Mouse (Mus musculus): ENCODE data around the gene Nrg3. TPM values are rescaled to one million over a fixed set of nuclear protein-coding genes. Genes with fewer than 3 reads are reported as not detected.

Nrg3 gene
- polyA plus RNA-seq, 1 experiment from 2014 or later: 0.49 TPM

DNA sequence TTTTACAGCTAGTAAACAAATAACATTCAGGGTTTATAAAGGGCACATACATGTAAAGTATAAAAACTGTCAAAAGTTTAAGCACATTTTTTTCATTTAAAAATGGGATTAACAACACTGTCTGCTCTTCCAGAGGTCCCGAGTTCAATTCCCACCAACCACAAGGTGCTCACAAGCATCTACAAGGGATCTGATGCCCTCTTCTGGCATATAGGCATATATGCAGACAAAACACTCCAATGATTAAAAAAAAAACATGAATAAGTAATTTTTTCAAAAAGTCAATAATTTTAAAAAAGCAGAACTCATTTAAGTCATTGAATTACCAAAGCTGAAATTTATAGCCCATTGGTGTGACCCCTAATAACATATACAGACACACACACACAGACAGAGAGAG lies 878.6 kb downstream of the Nrg3 start:
- ATAC-seq (ENCODE audit: low read depth): no peak
- no peaks in the 10 kb centered on the region for H3K36me3 ChIP-seq (ENCODE audit: control insufficient read depth, insufficient read depth, low read length)
- 81% methylated on average over 1 of the region's 1 CpGs for WGBS
- no peaks in the 10 kb centered on the region for H3K9me3 ChIP-seq (ENCODE audit: control insufficient read depth, low read length)
- H3K4me1 ChIP-seq (ENCODE audit: control insufficient read depth, insufficient read depth, low read length): no peaks in the 10 kb centered on the region
- no peaks in the 10 kb centered on the region for H3K27me3 ChIP-seq (replicated peaks; ENCODE audit: control insufficient read depth, insufficient read depth, low read length)
- no peak overlapping the region for H3K9ac ChIP-seq (ENCODE audit: low read depth, low read length)
- no peak overlapping the region for H3K27ac ChIP-seq (replicated peaks; ENCODE audit: low read depth, low read length)
- DNase-seq (ENCODE audit: low spot score): no peak
- H3K4me2 ChIP-seq (ENCODE audit: low read depth, low read length): no peak overlapping the region
- no peak overlapping the region for H3K4me3 ChIP-seq (ENCODE audit: low read depth, low read length)

DNA sequence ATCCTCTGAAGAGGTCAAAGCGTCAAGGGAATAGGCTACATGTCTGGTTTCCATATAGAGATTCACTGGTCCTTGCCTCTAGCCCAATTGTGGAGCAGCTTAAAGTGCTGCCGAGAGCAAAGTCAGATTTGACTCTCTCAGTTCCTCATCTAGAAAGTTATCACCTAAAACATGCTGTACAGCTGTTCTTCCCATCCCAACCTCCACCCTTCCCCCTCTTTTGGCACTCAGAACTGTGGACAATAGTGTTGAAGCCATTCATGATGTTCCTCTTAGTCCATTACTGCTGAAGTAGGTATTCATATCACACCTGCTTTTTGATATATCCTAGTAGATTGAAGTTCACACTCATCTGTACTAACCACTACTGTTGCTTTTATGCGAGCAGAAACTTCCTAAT lies 896.1 kb downstream of the Nrg3 start:
- H3K36me3 ChIP-seq (ENCODE audit: control insufficient read depth, insufficient read depth, low read length): no peaks in the 10 kb centered on the region
- DNase-seq (ENCODE audit: low spot score) (no peak), ATAC-seq (ENCODE audit: low read depth) (no peak)
- H3K4me3 ChIP-seq (ENCODE audit: low read depth, low read length): no peak overlapping the region
- H3K27ac ChIP-seq (replicated peaks; ENCODE audit: low read depth, low read length): no peak overlapping the region
- WGBS: 82% methylated on average over 3 of the region's 3 CpGs
- H3K9me3 ChIP-seq (ENCODE audit: control insufficient read depth, low read length): no peaks in the 10 kb centered on the region
- no peak overlapping the region for H3K9ac ChIP-seq (ENCODE audit: low read depth, low read length)
- no peaks in the 10 kb centered on the region for H3K27me3 ChIP-seq (replicated peaks; ENCODE audit: control insufficient read depth, insufficient read depth, low read length)
- H3K4me2 ChIP-seq (ENCODE audit: low read depth, low read length): no peak overlapping the region
- H3K4me1 ChIP-seq (ENCODE audit: control insufficient read depth, insufficient read depth, low read length): no peaks in the 10 kb centered on the region

DNA sequence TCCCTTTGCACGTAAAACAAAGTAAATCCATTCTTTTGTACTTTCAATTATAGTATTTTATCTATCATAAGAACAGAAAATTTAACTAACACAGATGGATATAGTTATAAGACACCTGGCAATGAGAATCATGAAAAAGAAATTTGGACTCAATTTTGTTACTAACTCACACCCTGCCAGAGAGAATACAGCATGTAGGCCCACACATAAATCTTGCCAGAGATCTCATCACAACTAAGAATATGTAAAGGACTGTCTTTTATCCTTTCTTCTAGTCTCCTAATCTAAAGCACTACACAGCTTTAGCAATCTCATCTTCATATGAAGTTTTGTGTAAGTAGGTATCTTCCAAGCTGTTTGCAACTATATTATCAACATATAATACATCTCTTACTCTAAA lies 904.7 kb downstream of the Nrg3 start:
- no peaks in the 10 kb centered on the region for H3K27me3 ChIP-seq (replicated peaks; ENCODE audit: control insufficient read depth, insufficient read depth, low read length)
- no peaks in the 10 kb centered on the region for H3K4me1 ChIP-seq (ENCODE audit: control insufficient read depth, insufficient read depth, low read length)
- H3K27ac ChIP-seq (replicated peaks; ENCODE audit: low read depth, low read length): no peak overlapping the region
- no peaks in the 10 kb centered on the region for H3K36me3 ChIP-seq (ENCODE audit: control insufficient read depth, insufficient read depth, low read length)
- no peak overlapping the region for H3K4me2 ChIP-seq (ENCODE audit: low read depth, low read length)
- ATAC-seq (ENCODE audit: low read depth) (no peak), DNase-seq (ENCODE audit: low spot score) (no peak)
- no peak overlapping the region for H3K4me3 ChIP-seq (ENCODE audit: low read depth, low read length)
- no peaks in the 10 kb centered on the region for H3K9me3 ChIP-seq (ENCODE audit: control insufficient read depth, low read length)
- 78% methylated on average over 1 of the region's 1 CpGs for WGBS
- no peak overlapping the region for H3K9ac ChIP-seq (ENCODE audit: low read depth, low read length)

DNA sequence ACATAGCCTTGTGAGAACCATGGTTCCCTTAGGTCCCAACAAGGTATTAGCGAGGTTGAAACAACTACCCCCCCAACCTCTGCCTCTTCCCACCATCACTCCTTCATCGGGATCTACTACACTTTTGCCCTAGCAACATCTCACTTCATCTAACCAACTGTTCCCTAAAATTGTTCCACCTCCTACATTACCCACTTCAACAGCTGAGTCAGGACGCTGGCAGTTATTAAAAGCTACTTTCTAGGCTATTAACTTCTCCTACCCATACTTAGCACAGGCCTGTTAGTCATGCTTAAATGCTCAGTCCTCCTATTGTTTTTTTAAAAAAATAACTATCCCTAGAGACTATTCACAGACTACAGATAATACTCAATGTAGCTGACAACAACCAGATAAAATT lies 906.7 kb downstream of the Nrg3 start:
- WGBS: 82% methylated on average over 3 of the region's 3 CpGs

DNA sequence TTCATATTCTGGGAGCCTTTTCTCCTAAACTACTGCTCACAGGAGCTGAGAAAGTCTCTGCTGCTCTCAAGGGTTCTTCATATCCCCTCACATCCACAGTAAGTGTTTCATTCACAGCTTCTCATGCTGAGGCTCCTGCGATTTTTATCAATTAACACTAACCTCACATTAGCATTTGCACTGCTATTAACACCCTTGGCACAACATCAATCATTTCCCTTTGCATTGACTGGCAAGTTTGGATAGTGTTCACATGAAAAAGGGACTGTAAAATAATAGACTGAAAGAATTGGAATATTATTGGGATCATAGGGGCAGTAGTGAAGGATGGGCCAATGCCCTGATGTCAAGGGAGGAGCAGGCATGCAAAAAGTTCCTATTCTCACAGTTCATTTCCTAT lies 918.3 kb downstream of the Nrg3 start:
- no peak overlapping the region for H3K27ac ChIP-seq (replicated peaks; ENCODE audit: low read depth, low read length)
- H3K4me2 ChIP-seq (ENCODE audit: low read depth, low read length): no peak overlapping the region
- 73% methylated on average over 1 of the region's 1 CpGs for WGBS
- no peaks in the 10 kb centered on the region for H3K36me3 ChIP-seq (ENCODE audit: control insufficient read depth, insufficient read depth, low read length)
- no peak overlapping the region for H3K4me3 ChIP-seq (ENCODE audit: low read depth, low read length)
- H3K9me3 ChIP-seq (ENCODE audit: control insufficient read depth, low read length): no peaks in the 10 kb centered on the region
- DNase-seq (ENCODE audit: low spot score) (no peak), ATAC-seq (ENCODE audit: low read depth) (no peak)
- no peaks in the 10 kb centered on the region for H3K4me1 ChIP-seq (ENCODE audit: control insufficient read depth, insufficient read depth, low read length)
- H3K27me3 ChIP-seq (replicated peaks; ENCODE audit: control insufficient read depth, insufficient read depth, low read length): no peaks in the 10 kb centered on the region
- no peak overlapping the region for H3K9ac ChIP-seq (ENCODE audit: low read depth, low read length)

More for the DNA sequence above, 906.7 kb downstream of the Nrg3 start:
- ATAC-seq (ENCODE audit: low read depth): no peak
- Histone ChIP-seq H3K9me3 (ENCODE audit: control insufficient read depth, low read length) (no peaks in the 10 kb centered on the region), H3K4me1 (ENCODE audit: control insufficient read depth, insufficient read depth, low read length) (no peaks in the 10 kb centered on the region), H3K4me2 (ENCODE audit: low read depth, low read length) (no peak overlapping the region), H3K9ac (ENCODE audit: low read depth, low read length) (no peak overlapping the region), H3K27ac (replicated peaks; ENCODE audit: low read depth, low read length) (no peak overlapping the region), H3K4me3 (ENCODE audit: low read depth, low read length) (no peak overlapping the region), H3K27me3 (replicated peaks; ENCODE audit: control insufficient read depth, insufficient read depth, low read length) (no peaks in the 10 kb centered on the region), H3K36me3 (ENCODE audit: control insufficient read depth, insufficient read depth, low read length) (no peaks in the 10 kb centered on the region)
- DNase-seq (ENCODE audit: low spot score): no peak

DNA sequence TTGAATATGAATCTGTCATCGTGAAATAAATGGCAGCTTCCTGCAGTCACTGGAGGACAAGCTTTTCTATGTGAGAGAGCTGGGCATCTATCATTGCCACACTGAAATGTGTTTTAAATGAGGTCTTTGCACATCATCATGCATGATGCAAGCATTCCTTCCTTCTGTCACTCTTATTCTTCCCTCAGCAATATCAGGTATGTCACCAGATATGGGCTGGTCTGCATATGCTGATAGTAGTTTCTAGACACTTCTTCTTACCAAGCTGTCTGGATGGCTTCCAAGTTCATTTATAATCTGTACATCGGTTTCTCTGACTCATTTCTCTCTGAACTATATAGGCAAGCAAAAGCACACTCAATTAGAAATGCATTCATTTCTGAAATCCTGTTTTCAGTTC lies 925.6 kb downstream of the Nrg3 start:
- Histone ChIP-seq H3K27ac (replicated peaks; ENCODE audit: low read depth, low read length) (no peak overlapping the region), H3K9ac (ENCODE audit: low read depth, low read length) (no peak overlapping the region), H3K4me3 (ENCODE audit: low read depth, low read length) (no peak overlapping the region), H3K36me3 (ENCODE audit: control insufficient read depth, insufficient read depth, low read length) (no peaks in the 10 kb centered on the region), H3K4me1 (ENCODE audit: control insufficient read depth, insufficient read depth, low read length) (no peaks in the 10 kb centered on the region), H3K27me3 (replicated peaks; ENCODE audit: control insufficient read depth, insufficient read depth, low read length) (no peaks in the 10 kb centered on the region), H3K4me2 (ENCODE audit: low read depth, low read length) (no peak overlapping the region), H3K9me3 (ENCODE audit: control insufficient read depth, low read length) (no peaks in the 10 kb centered on the region)
- WGBS: 72% methylated on average over 2 of the region's 2 CpGs
- no peak for ATAC-seq (ENCODE audit: low read depth)
- DNase-seq (ENCODE audit: low spot score): no peak

DNA sequence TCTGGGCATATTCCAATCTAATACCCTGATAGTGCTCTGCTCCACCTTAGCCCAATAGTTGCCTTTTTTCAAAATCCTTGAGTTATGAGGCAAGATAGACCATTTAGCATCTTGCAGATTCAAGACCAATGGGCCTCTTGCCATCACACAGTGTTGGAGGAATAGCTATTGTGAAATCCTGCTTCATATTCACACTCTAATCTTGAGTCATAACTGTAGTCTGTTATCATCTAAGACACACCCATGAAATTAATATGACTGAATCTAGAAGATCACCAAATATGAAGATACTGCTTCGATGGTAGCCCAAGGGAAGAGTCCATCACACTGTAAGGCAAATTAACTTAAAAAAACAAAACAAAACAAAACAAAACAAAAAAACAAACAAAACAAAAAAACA lies 937.7 kb downstream of the Nrg3 start:
- H3K9ac ChIP-seq (ENCODE audit: low read depth, low read length): no peak overlapping the region
- H3K36me3 ChIP-seq (ENCODE audit: control insufficient read depth, insufficient read depth, low read length): no peaks in the 10 kb centered on the region
- H3K27me3 ChIP-seq (replicated peaks; ENCODE audit: control insufficient read depth, insufficient read depth, low read length): no peaks in the 10 kb centered on the region
- H3K4me1 ChIP-seq (ENCODE audit: control insufficient read depth, insufficient read depth, low read length): no peaks in the 10 kb centered on the region
- H3K9me3 ChIP-seq (ENCODE audit: control insufficient read depth, low read length): no peaks in the 10 kb centered on the region
- H3K4me3 ChIP-seq (ENCODE audit: low read depth, low read length): no peak overlapping the region
- ATAC-seq (ENCODE audit: low read depth): no peak
- 82% methylated on average over 1 of the region's 1 CpGs for WGBS
- H3K4me2 ChIP-seq (ENCODE audit: low read depth, low read length): no peak overlapping the region
- DNase-seq (ENCODE audit: low spot score): no peak
- no peak overlapping the region for H3K27ac ChIP-seq (replicated peaks; ENCODE audit: low read depth, low read length)

DNA sequence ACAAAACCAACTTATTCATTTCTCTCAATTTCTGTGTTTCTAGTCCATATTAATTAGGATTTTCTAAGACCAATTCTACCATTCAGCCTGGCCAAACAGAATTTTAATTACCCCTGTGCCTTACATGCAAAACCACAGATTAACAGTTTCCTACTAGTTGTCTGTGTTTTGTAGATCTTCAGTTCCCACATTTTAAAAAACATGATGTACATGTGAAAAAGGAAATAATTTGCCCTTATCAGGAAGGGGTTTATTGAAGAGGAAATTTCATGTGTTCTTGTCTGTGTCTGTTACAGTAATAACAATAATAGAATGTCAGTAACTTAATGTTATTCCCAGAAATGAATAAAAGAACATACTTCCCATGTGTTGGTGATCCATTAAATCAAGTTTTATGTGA lies 939.4 kb downstream of the Nrg3 start:
- Histone ChIP-seq H3K4me1 (ENCODE audit: control insufficient read depth, insufficient read depth, low read length) (no peaks in the 10 kb centered on the region), H3K4me3 (ENCODE audit: low read depth, low read length) (no peak overlapping the region), H3K27me3 (replicated peaks; ENCODE audit: control insufficient read depth, insufficient read depth, low read length) (no peaks in the 10 kb centered on the region), H3K9me3 (ENCODE audit: control insufficient read depth, low read length) (no peaks in the 10 kb centered on the region), H3K27ac (replicated peaks; ENCODE audit: low read depth, low read length) (no peak overlapping the region), H3K36me3 (ENCODE audit: control insufficient read depth, insufficient read depth, low read length) (no peaks in the 10 kb centered on the region), H3K9ac (ENCODE audit: low read depth, low read length) (no peak overlapping the region), H3K4me2 (ENCODE audit: low read depth, low read length) (no peak overlapping the region)
- DNase-seq (ENCODE audit: low spot score) (no peak), ATAC-seq (ENCODE audit: low read depth) (no peak)

DNA sequence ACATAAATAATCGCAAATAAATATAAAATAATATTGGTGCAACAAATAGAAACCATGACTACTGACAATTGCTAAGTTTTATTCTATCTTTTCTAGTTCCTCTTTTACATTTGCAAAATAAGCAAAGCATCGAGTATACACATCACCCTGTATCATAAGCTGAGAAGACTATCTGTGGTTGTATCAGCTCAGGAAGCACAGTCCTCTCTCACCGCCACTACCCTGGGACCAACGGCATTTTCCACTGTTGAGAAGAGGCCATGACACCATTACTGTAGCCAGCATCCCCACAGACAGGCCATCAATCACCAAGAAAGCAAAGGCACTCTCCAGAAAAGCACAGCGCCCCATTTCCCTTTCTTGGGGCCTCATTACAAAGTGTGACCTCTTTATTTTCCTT lies 956.7 kb downstream of the Nrg3 start:
- no peak overlapping the region for H3K4me3 ChIP-seq (ENCODE audit: low read depth, low read length)
- 69% methylated on average over 5 of the region's 5 CpGs for WGBS
- DNase-seq (ENCODE audit: low spot score): no peak

More for the DNA sequence above, 956.7 kb downstream of the Nrg3 start:
- Histone ChIP-seq H3K4me1 (ENCODE audit: control insufficient read depth, insufficient read depth, low read length) (no peaks in the 10 kb centered on the region), H3K9ac (ENCODE audit: low read depth, low read length) (no peak overlapping the region), H3K36me3 (ENCODE audit: control insufficient read depth, insufficient read depth, low read length) (no peaks in the 10 kb centered on the region), H3K27ac (replicated peaks; ENCODE audit: low read depth, low read length) (no peak overlapping the region), H3K4me2 (ENCODE audit: low read depth, low read length) (no peak overlapping the region), H3K9me3 (ENCODE audit: control insufficient read depth, low read length) (no peaks in the 10 kb centered on the region), H3K27me3 (replicated peaks; ENCODE audit: control insufficient read depth, insufficient read depth, low read length) (no peaks in the 10 kb centered on the region)
- ATAC-seq (ENCODE audit: low read depth): no peak

All from embryonic facial prominence, embryonic 14.5 days (tissue).